29 mouse cellular contexts compared by ENCODE assay signal in genomic region chr8:85090856-85091255, GRCm38 (mm10). TPM values are rescaled to one million over a fixed set of nuclear protein-coding genes. Genes with fewer than 3 reads are reported as not detected.
DNase-seq lines count a peak whose midpoint lies in the region; ATAC-seq lines count a peak whose summit lies in the region.
"Had no signal": no experiment of that assay in that cellular context is flagged by ENCODE, and none has a peak within 500 bp of the region (broad histone marks: within the 10 kb centered on the region; RNA-seq: fewer than 3 reads in every experiment).

No protein-coding gene starts in this region.

- H3K27ac ChIP-seq in heart, embryonic 10.5 days = no peak overlapping the region
- no peak overlapping the region for H3K27ac ChIP-seq in liver, embryonic 11.5 days (ENCODE audit: low read depth, low read length)
- H3K27ac ChIP-seq: embryonic facial prominence, embryonic 13.5 days; embryonic facial prominence, embryonic 15.5 days; forebrain, embryonic 10.5 days; forebrain, embryonic 12.5 days had no signal

- no peak overlapping the region for H3K4me3 ChIP-seq in heart, embryonic 10.5 days
- H3K4me3 ChIP-seq in liver, embryonic 11.5 days (ENCODE audit: low read depth, low read length) = no peak overlapping the region
- H3K4me3 ChIP-seq: embryonic facial prominence, embryonic 13.5 days; embryonic facial prominence, embryonic 15.5 days; erythroblast, embryonic 14.5 days; forebrain, embryonic 10.5 days; forebrain, embryonic 12.5 days had no signal

- H3K27me3 ChIP-seq in heart, embryonic 10.5 days (ENCODE audit: insufficient read depth, poor library complexity, severe bottlenecking) = no peaks in the 10 kb centered on the region
- no peaks in the 10 kb centered on the region for H3K27me3 ChIP-seq in liver, embryonic 11.5 days (replicated peaks; ENCODE audit: control insufficient read depth, insufficient read depth, low read length)
- H3K27me3 ChIP-seq: embryonic facial prominence, embryonic 13.5 days; embryonic facial prominence, embryonic 15.5 days; forebrain, embryonic 12.5 days had no signal

- H3K4me2 ChIP-seq in liver, embryonic 11.5 days = no peak overlapping the region
- H3K4me2 ChIP-seq: embryonic facial prominence, embryonic 13.5 days; embryonic facial prominence, embryonic 15.5 days; forebrain, embryonic 12.5 days had no signal

- WGBS in heart, embryonic 10.5 days = 89% methylated on average over 11 of the region's 11 CpGs
- WGBS in liver, embryonic 11.5 days = 94% methylated on average over 11 of the region's 11 CpGs

- peak; percentile 72 for DNase-seq in heart, embryonic 10.5 days (ENCODE audit: low spot score)
- no peak for DNase-seq in heart, adult 18-20 months
- DNase-seq in liver = peak; percentile 1
- no peak for DNase-seq in liver, embryonic 11.5 days (ENCODE audit: low spot score)
- DNase-seq in urinary bladder, postnatal 25 days (ENCODE audit: low spot score) = peak; percentile 2
- DNase-seq in urinary bladder, adult 18-20 months (ENCODE audit: low spot score in 2 of 2) = no peak
- DNase-seq: adrenal gland, adult 2 months; adrenal gland, postnatal 10 days; adrenal gland, postnatal 25 days; cerebellum, adult 11 months; cerebellum, adult 18-20 months; cerebellum, adult 8-10 months; cerebellum, adult 9-11 months; cerebellum, postnatal 14 days; cerebellum, postnatal 36 days; embryo, embryonic 11 days had no signal

- H3K9ac ChIP-seq in liver, embryonic 11.5 days (ENCODE audit: low read depth, low read length) = no peak overlapping the region
- H3K9ac ChIP-seq: embryonic facial prominence, embryonic 13.5 days; embryonic facial prominence, embryonic 15.5 days; forebrain, embryonic 12.5 days had no signal

- ATAC-seq in liver, embryonic 11.5 days (replicated peaks; ENCODE audit: low FRiP score) = no peak
- ATAC-seq: forebrain, embryonic 14.5 days had no signal

- H3K9me3 ChIP-seq in heart, embryonic 10.5 days = no peaks in the 10 kb centered on the region
- no peaks in the 10 kb centered on the region for H3K9me3 ChIP-seq in liver, embryonic 11.5 days (ENCODE audit: control insufficient read depth, low read length)
- H3K9me3 ChIP-seq: embryonic facial prominence, embryonic 13.5 days; embryonic facial prominence, embryonic 15.5 days; forebrain, embryonic 10.5 days; forebrain, embryonic 12.5 days had no signal

- H3K4me1 ChIP-seq in heart, embryonic 10.5 days = peaks cover 3% of the 10 kb centered on the region; the same call in 1 of the 2 replicates
- H3K4me1 ChIP-seq in liver, embryonic 11.5 days (replicated peaks; ENCODE audit: control insufficient read depth, insufficient read depth, low read length) = no peaks in the 10 kb centered on the region
- H3K4me1 ChIP-seq: embryonic facial prominence, embryonic 13.5 days; embryonic facial prominence, embryonic 15.5 days; forebrain, embryonic 12.5 days had no signal

- H3K36me3 ChIP-seq in heart, embryonic 10.5 days = peaks cover 53% of the 10 kb centered on the region
- peaks cover 14% of the 10 kb centered on the region; the same call in 1 of the 2 replicates for H3K36me3 ChIP-seq in liver, embryonic 11.5 days (ENCODE audit: control insufficient read depth, insufficient read depth, low read length)

RNA-seq across cellular contexts. Expression of gene Man2b1, which starts 7.8 kb away (rescaled TPM):
- 27.2 and 30.7 TPM in 2 replicates for polyA plus RNA-seq in heart, embryonic 10.5 days (2016; fragmentation: Nextera tagmentation; extraction: Ambion mirVana)
- total RNA-seq in heart, adult 18-20 months (2021) = 10 to 100 TPM; 27.6 to 27.7 TPM
- polyA plus RNA-seq in liver, embryonic 11.5 days (2014; fragmentation: Nextera tagmentation; extraction: Ambion mirVana) = 38.6 and 40.3 TPM in 2 replicates

RNA-seq across cellular contexts. Expression of gene Wdr83, which starts 9.8 kb away (rescaled TPM):
- 41.2 and 47.9 TPM in 2 replicates for polyA plus RNA-seq in heart, embryonic 10.5 days (2016; fragmentation: Nextera tagmentation; extraction: Ambion mirVana)
- 10 to 100 TPM; 28.7 to 34.6 TPM for total RNA-seq in heart, adult 18-20 months (2021)
- polyA plus RNA-seq in liver, embryonic 11.5 days (2014; fragmentation: Nextera tagmentation; extraction: Ambion mirVana) = 46.4 and 50.4 TPM in 2 replicates

RNA-seq across cellular contexts. Expression of gene Wdr83os, which starts 10.3 kb away (rescaled TPM):
- polyA plus RNA-seq in heart, embryonic 10.5 days (2016; fragmentation: Nextera tagmentation; extraction: Ambion mirVana) = 97.0 and 105 TPM in 2 replicates
- 10 to 100 TPM; 42.1 to 47.3 TPM for total RNA-seq in heart, adult 18-20 months (2021)
- polyA plus RNA-seq in liver, embryonic 11.5 days (2014; fragmentation: Nextera tagmentation; extraction: Ambion mirVana) = 103 and 105 TPM in 2 replicates

RNA-seq across cellular contexts. Expression of gene Dhps, which starts 19.3 kb away (rescaled TPM):
- polyA plus RNA-seq in heart, embryonic 10.5 days (2016; fragmentation: Nextera tagmentation; extraction: Ambion mirVana) = 54.0 and 72.3 TPM in 2 replicates
- 10 to 100 TPM; 36.5 to 36.6 TPM for total RNA-seq in heart, adult 18-20 months (2021)
- polyA plus RNA-seq in liver, embryonic 11.5 days (2014; fragmentation: Nextera tagmentation; extraction: Ambion mirVana) = 72.5 and 73.8 TPM in 2 replicates

RNA-seq across cellular contexts. Expression of gene Gm5741, which starts 23.1 kb away (rescaled TPM):
- polyA plus RNA-seq in heart, embryonic 10.5 days (2016; fragmentation: Nextera tagmentation; extraction: Ambion mirVana) = 0.51 and 0.57 TPM in 2 replicates
- total RNA-seq in heart, adult 18-20 months (2021) = not detected
- polyA plus RNA-seq in liver, embryonic 11.5 days (2014; fragmentation: Nextera tagmentation; extraction: Ambion mirVana) = not detected in 2 replicates
- total RNA-seq: adrenal gland, adult 2 months; adrenal gland, postnatal 25 days; adrenal gland, postnatal 4 days; common myeloid progenitor, adult 5-6 weeks; ES-E14; MEL had no signal
- polyA plus RNA-seq: adrenal gland, adult 2 months; brain, embryonic 14.5 days; C2C12; embryonic facial prominence, embryonic 11.5 days; erythroblast, embryonic 14.5 days; forebrain, embryonic 10.5 days; forebrain, embryonic 14.5 days had no signal

Comparison
In these comparisons a context has a peak if more than half of its experiments do, and no peak if none do; other contexts are left out.
1. DNase-seq: peak in heart, embryonic 10.5 days (single experiment), liver (single experiment) and urinary bladder, postnatal 25 days (single experiment); none in heart, adult 18-20 months (0 of 2), liver, embryonic 11.5 days (single experiment) and urinary bladder, adult 18-20 months (0 of 2).